Mouse (Mus musculus): ENCODE measurements around the gene Actn1. TPM values are rescaled to one million over a fixed set of nuclear protein-coding genes. Genes with fewer than 3 reads are reported as not detected.

Actn1 gene
- polyA plus RNA-seq, 1 experiment from 2014 or later, result 8.3 TPM

- H3K27ac ChIP-seq (ENCODE audit: low read depth, low read length), result no peak overlapping the region
- H3K4me1 ChIP-seq (ENCODE audit: control insufficient read depth, insufficient read depth, low read depth, low read length), result no peaks in the 10 kb centered on the region
- H3K9ac ChIP-seq (ENCODE audit: low read depth, low read length), result no peak overlapping the region
- 73% methylated on average over 3 of the region's 3 CpGs for WGBS
- H3K27me3 ChIP-seq (replicated peaks; ENCODE audit: control insufficient read depth, insufficient read depth, low read length), result no peaks in the 10 kb centered on the region
- no peak for ATAC-seq
- H3K4me2 ChIP-seq (ENCODE audit: low read length), result no peak overlapping the region
- no peaks in the 10 kb centered on the region for H3K9me3 ChIP-seq (ENCODE audit: control insufficient read depth, low read length)
- no peak overlapping the region for H3K4me3 ChIP-seq (ENCODE audit: low read length)
- no peaks in the 10 kb centered on the region for H3K36me3 ChIP-seq (ENCODE audit: control insufficient read depth, insufficient read depth, low read length)
Observed at GRCm38 (mm10) chr12:80162448-80162847, 97.7 kb downstream of the Actn1 start.

- Histone ChIP-seq H3K9ac (ENCODE audit: low read depth, low read length) (no peak overlapping the region), H3K4me1 (ENCODE audit: control insufficient read depth, insufficient read depth, low read depth, low read length) (no peaks in the 10 kb centered on the region), H3K9me3 (ENCODE audit: control insufficient read depth, low read length) (no peaks in the 10 kb centered on the region), H3K27me3 (replicated peaks; ENCODE audit: control insufficient read depth, insufficient read depth, low read length) (no peaks in the 10 kb centered on the region), H3K36me3 (ENCODE audit: control insufficient read depth, insufficient read depth, low read length) (no peaks in the 10 kb centered on the region), H3K4me3 (ENCODE audit: low read length) (no peak overlapping the region), H3K27ac (ENCODE audit: low read depth, low read length) (no peak overlapping the region), H3K4me2 (ENCODE audit: low read length) (peak overlapping the region; percentile 36)
- no peak for ATAC-seq
- WGBS, result 11% methylated on average over 5 of the region's 5 CpGs
Observed at GRCm38 (mm10) chr12:80157675-80158074, 102.5 kb downstream of the Actn1 start.

- ATAC-seq, result no peak
- no peaks in the 10 kb centered on the region for H3K9me3 ChIP-seq (ENCODE audit: control insufficient read depth, low read length)
- H3K27me3 ChIP-seq (replicated peaks; ENCODE audit: control insufficient read depth, insufficient read depth, low read length), result no peaks in the 10 kb centered on the region
- 41% methylated on average over 10 of the region's 10 CpGs for WGBS
- no peak overlapping the region for H3K27ac ChIP-seq (ENCODE audit: low read depth, low read length)
- H3K4me3 ChIP-seq (ENCODE audit: low read length), result no peak overlapping the region
- H3K4me2 ChIP-seq (ENCODE audit: low read length), result no peak overlapping the region
- no peaks in the 10 kb centered on the region for H3K4me1 ChIP-seq (ENCODE audit: control insufficient read depth, insufficient read depth, low read depth, low read length)
- no peak overlapping the region for H3K9ac ChIP-seq (ENCODE audit: low read depth, low read length)
- no peaks in the 10 kb centered on the region for H3K36me3 ChIP-seq (ENCODE audit: control insufficient read depth, insufficient read depth, low read length)
Observed at GRCm38 (mm10) chr12:80153687-80154326, 106.4 kb downstream of the Actn1 start.

GRCm38 (mm10) chr12:80153078-80153477 lies 107.1 kb downstream of the Actn1 start:
- Histone ChIP-seq H3K9ac (ENCODE audit: low read depth, low read length) (no peak overlapping the region), H3K27ac (ENCODE audit: low read depth, low read length) (no peak overlapping the region), H3K36me3 (ENCODE audit: control insufficient read depth, insufficient read depth, low read length) (no peaks in the 10 kb centered on the region), H3K4me1 (ENCODE audit: control insufficient read depth, insufficient read depth, low read depth, low read length) (no peaks in the 10 kb centered on the region), H3K4me3 (ENCODE audit: low read length) (no peak overlapping the region), H3K9me3 (ENCODE audit: control insufficient read depth, low read length) (no peaks in the 10 kb centered on the region), H3K4me2 (ENCODE audit: low read length) (no peak overlapping the region), H3K27me3 (replicated peaks; ENCODE audit: control insufficient read depth, insufficient read depth, low read length) (no peaks in the 10 kb centered on the region)
- ATAC-seq, result no peak
- WGBS, result 84% methylated on average over 6 of the region's 6 CpGs

GRCm38 (mm10) chr12:80151821-80152220 lies 108.3 kb downstream of the Actn1 start:
- no peak for ATAC-seq
- no peaks in the 10 kb centered on the region for H3K36me3 ChIP-seq (ENCODE audit: control insufficient read depth, insufficient read depth, low read length)
- H3K9me3 ChIP-seq (ENCODE audit: control insufficient read depth, low read length), result no peaks in the 10 kb centered on the region
- no peaks in the 10 kb centered on the region for H3K27me3 ChIP-seq (replicated peaks; ENCODE audit: control insufficient read depth, insufficient read depth, low read length)
- no peak overlapping the region for H3K9ac ChIP-seq (ENCODE audit: low read depth, low read length)
- H3K27ac ChIP-seq (ENCODE audit: low read depth, low read length), result no peak overlapping the region
- 90% methylated on average over 6 of the region's 6 CpGs for WGBS
- no peaks in the 10 kb centered on the region for H3K4me1 ChIP-seq (ENCODE audit: control insufficient read depth, insufficient read depth, low read depth, low read length)
- no peak overlapping the region for H3K4me2 ChIP-seq (ENCODE audit: low read length)
- no peak overlapping the region for H3K4me3 ChIP-seq (ENCODE audit: low read length)

- Histone ChIP-seq H3K4me1 (ENCODE audit: control insufficient read depth, insufficient read depth, low read depth, low read length) (no peaks in the 10 kb centered on the region), H3K4me3 (ENCODE audit: low read length) (no peak overlapping the region), H3K36me3 (ENCODE audit: control insufficient read depth, insufficient read depth, low read length) (no peaks in the 10 kb centered on the region), H3K4me2 (ENCODE audit: low read length) (no peak overlapping the region), H3K9me3 (ENCODE audit: control insufficient read depth, low read length) (no peaks in the 10 kb centered on the region), H3K27ac (ENCODE audit: low read depth, low read length) (no peak overlapping the region), H3K27me3 (replicated peaks; ENCODE audit: control insufficient read depth, insufficient read depth, low read length) (no peaks in the 10 kb centered on the region), H3K9ac (ENCODE audit: low read depth, low read length) (no peak overlapping the region)
- WGBS, result 35% methylated on average over 8 of the region's 8 CpGs
- no peak for ATAC-seq
Observed at GRCm38 (mm10) chr12:80150624-80151023, 109.5 kb downstream of the Actn1 start.

- 0 out of 2 replicates have a peak, but pooled peaks have one; percentile 46 for ATAC-seq
- Histone ChIP-seq H3K4me3 (ENCODE audit: low read length) (no peak overlapping the region), H3K27ac (ENCODE audit: low read depth, low read length) (no peak overlapping the region), H3K27me3 (replicated peaks; ENCODE audit: control insufficient read depth, insufficient read depth, low read length) (no peaks in the 10 kb centered on the region), H3K9me3 (ENCODE audit: control insufficient read depth, low read length) (no peaks in the 10 kb centered on the region), H3K4me2 (ENCODE audit: low read length) (no peak overlapping the region), H3K36me3 (ENCODE audit: control insufficient read depth, insufficient read depth, low read length) (no peaks in the 10 kb centered on the region), H3K9ac (ENCODE audit: low read depth, low read length) (no peak overlapping the region), H3K4me1 (ENCODE audit: control insufficient read depth, insufficient read depth, low read depth, low read length) (no peaks in the 10 kb centered on the region)
- 87% methylated on average over 11 of the region's 11 CpGs for WGBS
Observed at GRCm38 (mm10) chr12:80147563-80148214, 112.5 kb downstream of the Actn1 start.

- Histone ChIP-seq H3K4me2 (ENCODE audit: low read length) (no peak overlapping the region), H3K36me3 (ENCODE audit: control insufficient read depth, insufficient read depth, low read length) (no peaks in the 10 kb centered on the region), H3K4me3 (ENCODE audit: low read length) (no peak overlapping the region), H3K9ac (ENCODE audit: low read depth, low read length) (no peak overlapping the region), H3K9me3 (ENCODE audit: control insufficient read depth, low read length) (no peaks in the 10 kb centered on the region), H3K27me3 (replicated peaks; ENCODE audit: control insufficient read depth, insufficient read depth, low read length) (no peaks in the 10 kb centered on the region), H3K4me1 (ENCODE audit: control insufficient read depth, insufficient read depth, low read depth, low read length) (no peaks in the 10 kb centered on the region), H3K27ac (ENCODE audit: low read depth, low read length) (no peak overlapping the region)
- 38% methylated on average over 21 of the region's 21 CpGs for WGBS
- peak; percentile 66 for ATAC-seq
Observed at GRCm38 (mm10) chr12:80146227-80147223, 113.6 kb downstream of the Actn1 start.

GRCm38 (mm10) chr12:80145365-80145764 lies 114.8 kb downstream of the Actn1 start:
- Histone ChIP-seq H3K4me1 (ENCODE audit: control insufficient read depth, insufficient read depth, low read depth, low read length) (no peaks in the 10 kb centered on the region), H3K27me3 (replicated peaks; ENCODE audit: control insufficient read depth, insufficient read depth, low read length) (no peaks in the 10 kb centered on the region), H3K9ac (ENCODE audit: low read depth, low read length) (no peak overlapping the region), H3K4me3 (ENCODE audit: low read length) (no peak overlapping the region), H3K27ac (ENCODE audit: low read depth, low read length) (no peak overlapping the region), H3K9me3 (ENCODE audit: control insufficient read depth, low read length) (no peaks in the 10 kb centered on the region), H3K36me3 (ENCODE audit: control insufficient read depth, insufficient read depth, low read length) (no peaks in the 10 kb centered on the region), H3K4me2 (ENCODE audit: low read length) (no peak overlapping the region; the same call in 1 of the 2 replicates)
- ATAC-seq, result no peak
- 34% methylated on average over 8 of the region's 8 CpGs for WGBS
